Mouse (Mus musculus) cortical plate, adult 2 months (tissue): Measurements from ENCODE around the gene Tifab. TPM values are rescaled to one million over a fixed set of nuclear protein-coding genes. Genes with fewer than 3 reads are reported as not detected.

Experiments
- H3K27ac ChIP-seq: fragments of 200-500 bp; 2 replicates; pipeline ENCODE4 v1.5.1; 2012; ENCODE audit warnings: low read length, control low read depth, inconsistent platforms; ENCODE audit not compliant: insufficient read depth
- H3K4me1 ChIP-seq: fragments of 200-500 bp; 2 replicates; pipeline ENCODE4 v1.6.1; 2011; ENCODE audit warnings: low read length; ENCODE audit not compliant: control insufficient read depth, insufficient read depth
- H3K4me3 ChIP-seq: fragments of 200-500 bp; 2 replicates; pipeline ENCODE4 v1.5.1; 2011; ENCODE audit warnings: mild to moderate bottlenecking, low read length, control low read depth; ENCODE audit not compliant: insufficient read depth
- CTCF ChIP-seq: fragments of 200-500 bp; IDR thresholded peaks from 2 replicates; pipeline ENCODE4 v1.5.1; 2011; ENCODE audit warnings: mild to moderate bottlenecking, control low read depth, low read length; ENCODE audit not compliant: insufficient read depth; ENCODE audit errors: extremely low read depth
- POLR2A ChIP-seq: fragments of 200-500 bp; IDR thresholded peaks from 2 replicates; pipeline ENCODE4 v1.6.1; 2011; ENCODE audit warnings: mild to moderate bottlenecking, low read length, control low read depth; ENCODE audit not compliant: insufficient read depth; ENCODE audit errors: extremely low read depth
- polyA plus RNA-seq: library from polyadenylated mRNA; depleted of rRNA; stranded (reverse); fragments of >200 nt; gene quantifications from 2 replicates; pipeline ENCODE4 v1.2.3, GENCODE M21; 2012

Gene Tifab
- polyA plus RNA-seq, 1 experiment, result 2.4 TPM

DNA sequence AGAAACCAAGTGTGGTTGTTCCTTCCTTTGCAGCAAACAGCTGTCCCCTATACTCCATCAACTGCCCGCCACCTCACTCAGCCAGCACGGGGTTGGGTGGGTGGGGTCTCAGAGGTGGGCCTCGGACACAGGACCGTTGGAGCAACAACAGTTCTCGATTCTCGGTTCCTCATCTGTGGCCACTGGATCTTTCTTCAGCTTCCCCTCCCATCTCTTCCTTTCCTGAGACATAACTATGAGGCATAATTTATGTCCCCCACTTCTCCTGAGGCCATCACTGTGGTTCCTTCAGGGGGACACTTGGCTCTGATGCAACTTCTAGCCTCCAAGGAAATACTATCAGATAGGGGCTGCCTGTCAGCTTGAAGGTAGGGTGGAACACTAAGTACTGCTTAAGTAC lies 15.8 kb downstream of the Tifab start:
- no peak overlapping the region for H3K4me3 ChIP-seq
- H3K4me1 ChIP-seq, result no peaks in the 10 kb centered on the region
- H3K27ac ChIP-seq, result no peak overlapping the region
- TF ChIP-seq CTCF, result no peak
- TF ChIP-seq POLR2A, result no peak

GRCm38 (mm10) chr13:56159614-56160363 lies 18.9 kb downstream of the Tifab start:
- no peak overlapping the region for H3K27ac ChIP-seq
- H3K4me3 ChIP-seq, result no peak overlapping the region
- no peak for TF ChIP-seq POLR2A
- no peak for TF ChIP-seq CTCF

GRCm38 (mm10) chr13:56159016-56159601 lies 19.6 kb downstream of the Tifab start:
- H3K4me3 ChIP-seq, result no peak overlapping the region
- no peak overlapping the region for H3K27ac ChIP-seq
- TF ChIP-seq POLR2A (no peak), CTCF (no peak)
- 0 out of 2 replicates have a peak, but pooled peaks cover 2% of the 10 kb centered on the region for H3K4me1 ChIP-seq

More at GRCm38 (mm10) chr13:56159614-56160363, 18.9 kb downstream of the Tifab start:
- H3K4me1 ChIP-seq, result 0 out of 2 replicates have a peak, but pooled peaks cover 2% of the 10 kb centered on the region

GRCm38 (mm10) chr13:56155671-56156070 lies 23.0 kb downstream of the Tifab start:
- TF ChIP-seq CTCF (no peak), POLR2A (no peak)
- Histone ChIP-seq H3K4me3 (no peak overlapping the region), H3K4me1 (0 out of 2 replicates have a peak, but pooled peaks cover 2% of the 10 kb centered on the region), H3K27ac (no peak overlapping the region)

GRCm38 (mm10) chr13:56155048-56155447 lies 23.6 kb downstream of the Tifab start:
- Histone ChIP-seq H3K4me1 (0 out of 2 replicates have a peak, but pooled peaks cover 2% of the 10 kb centered on the region), H3K27ac (no peak overlapping the region), H3K4me3 (no peak overlapping the region)
- no peak for TF ChIP-seq POLR2A
- no peak for TF ChIP-seq CTCF

DNA sequence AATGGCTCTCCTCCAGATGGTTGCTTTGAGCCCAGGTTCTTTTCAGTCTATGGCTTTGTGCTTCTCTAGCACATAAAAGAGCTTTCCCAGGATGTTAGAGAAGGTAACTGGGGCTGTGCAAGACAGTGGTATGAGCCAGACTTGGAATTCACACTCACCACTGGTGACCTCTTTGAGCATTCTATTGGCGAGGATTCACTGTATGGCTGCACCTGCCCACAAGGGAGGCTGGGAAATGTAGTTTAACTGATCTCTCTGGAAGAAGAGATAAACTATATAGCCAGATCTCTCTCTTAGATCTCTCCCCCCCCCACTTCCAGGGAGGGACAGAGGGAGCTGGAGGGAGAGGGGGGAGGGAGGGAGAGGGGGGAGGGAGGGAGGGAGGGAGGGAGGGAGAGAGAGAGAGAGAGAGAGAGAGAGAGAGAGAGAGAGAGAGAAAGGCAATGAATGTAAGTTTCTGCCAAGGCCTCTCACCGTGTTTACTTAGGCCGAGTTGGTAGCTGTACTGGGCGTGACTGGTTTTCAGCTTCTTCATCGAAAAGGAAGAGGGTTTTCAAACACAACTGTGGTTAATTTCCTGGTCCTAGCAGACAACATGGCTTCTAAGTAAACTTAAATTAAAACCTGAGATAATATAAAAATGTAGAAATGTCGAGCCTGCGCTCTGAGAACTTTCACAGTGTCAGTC lies 25.8 kb downstream of the Tifab start:
- Histone ChIP-seq H3K4me3 (no peak overlapping the region), H3K27ac (no peak overlapping the region), H3K4me1 (0 out of 2 replicates have a peak, but pooled peaks cover 2% of the 10 kb centered on the region)
- TF ChIP-seq CTCF (no peak), POLR2A (no peak)

DNA sequence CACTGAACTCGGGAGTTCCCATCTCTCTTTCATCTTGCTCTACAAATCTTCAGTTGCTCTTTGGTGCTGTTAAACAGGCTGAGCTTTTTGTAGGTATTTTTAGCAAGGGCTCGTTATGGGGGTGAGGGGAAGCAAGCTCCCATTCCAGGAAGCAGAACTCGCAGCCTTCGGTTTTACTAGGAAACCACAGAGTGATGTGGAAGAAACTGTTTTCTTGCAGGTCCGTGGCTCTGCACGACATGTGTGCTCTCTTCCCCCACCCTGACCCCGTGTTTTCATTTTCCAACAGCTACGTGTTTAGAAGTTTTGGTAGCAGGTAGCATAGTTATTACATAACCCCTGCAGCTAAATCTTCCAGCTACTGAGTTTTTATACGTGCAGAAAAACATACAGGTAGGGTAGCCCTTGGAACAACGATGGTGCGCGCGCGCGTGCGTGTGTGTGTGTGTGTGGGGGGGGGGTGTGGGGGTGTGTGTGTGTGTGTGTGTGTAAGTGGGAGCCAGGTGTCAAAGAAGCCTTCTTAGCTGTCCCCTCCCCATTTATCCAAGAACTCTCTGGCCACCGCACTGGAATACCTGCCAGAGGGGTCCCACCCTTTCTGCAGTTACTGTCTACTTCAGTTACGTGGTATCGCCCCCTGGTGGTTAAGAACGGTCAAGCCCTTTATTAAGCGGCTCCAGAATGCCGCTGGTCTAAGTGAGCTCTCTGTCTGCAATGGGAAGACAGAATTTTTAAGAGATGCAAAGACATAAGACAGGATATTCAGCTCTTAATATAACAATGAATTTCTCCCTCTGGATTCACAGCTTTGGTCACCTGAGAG lies 27.1 kb downstream of the Tifab start:
- Histone ChIP-seq H3K4me3 (no peak overlapping the region), H3K27ac (no peak overlapping the region), H3K4me1 (0 out of 2 replicates have a peak, but pooled peaks cover 2% of the 10 kb centered on the region)
- TF ChIP-seq CTCF (peak; percentile 68), POLR2A (no peak)

- Histone ChIP-seq H3K4me3 (no peak overlapping the region), H3K4me1 (no peaks in the 10 kb centered on the region), H3K27ac (no peak overlapping the region)
- TF ChIP-seq POLR2A (no peak), CTCF (peak; percentile 53)
Observed at GRCm38 (mm10) chr13:56145523-56145922, 33.2 kb downstream of the Tifab start.

DNA sequence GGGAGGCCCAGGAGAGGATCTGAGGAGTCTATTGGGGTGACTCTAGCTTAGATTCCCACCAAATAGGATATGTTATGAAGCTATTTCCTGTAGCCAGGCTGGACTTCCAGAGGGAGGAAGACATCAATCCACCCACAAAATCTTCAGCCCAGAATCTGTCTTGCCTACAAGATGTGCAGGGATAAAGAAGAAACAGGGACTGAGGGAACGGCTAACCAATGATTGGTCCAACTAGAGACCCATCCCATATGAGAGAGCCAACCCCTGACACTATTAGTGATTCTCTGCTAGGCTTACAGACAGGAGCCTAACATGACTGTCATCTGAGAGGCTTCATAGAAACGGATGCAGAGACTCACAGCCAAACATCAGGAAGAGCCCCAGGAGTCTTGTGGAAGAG lies 34.7 kb downstream of the Tifab start:
- Histone ChIP-seq H3K4me1 (no peaks in the 10 kb centered on the region), H3K4me3 (no peak overlapping the region), H3K27ac (no peak overlapping the region)
- TF ChIP-seq POLR2A (no peak), CTCF (no peak)
